Mouse (Mus musculus) lung, postnatal 0 days (tissue): ENCODE data around the gene Omd. TPM values are rescaled to one million over a fixed set of nuclear protein-coding genes. Genes with fewer than 3 reads are reported as not detected.

Experiments
- ATAC-seq: fragments of 200-750 bp; cut with Nextera tagmentation; 2 replicates; pipeline ENCODE4 v1.8.0; 2017; ENCODE audit warnings: moderate library complexity
- DNase-seq: peaks from one replicate; pipeline ENCODE4 v3.0.0-alpha.2; 2016; ENCODE audit warnings: low spot score
- H3K27ac ChIP-seq: fragments of 300-500 bp; sonication (generic); 2 replicates; pipeline ENCODE4 v1.5.1; 2014; ENCODE audit warnings: antibody characterized with exemption, mild to moderate bottlenecking, low read length, mixed read lengths
- H3K27me3 ChIP-seq: fragments of 300-500 bp; sonication (generic); replicated peaks from 2 replicates; pipeline ENCODE4 v1.6.1; 2014; ENCODE audit warnings: low read length, mixed read lengths; ENCODE audit not compliant: insufficient read depth
- H3K36me3 ChIP-seq: fragments of 300-500 bp; sonication (generic); 2 replicates; pipeline ENCODE4 v1.6.1; 2014; ENCODE audit warnings: low read length, mixed read lengths; ENCODE audit not compliant: insufficient read depth
- H3K4me1 ChIP-seq: fragments of 300-500 bp; sonication (generic); 2 replicates; pipeline ENCODE4 v1.6.1; 2014; ENCODE audit warnings: antibody characterized with exemption, low read depth, low read length, mixed read lengths; ENCODE audit not compliant: insufficient read depth
- H3K4me2 ChIP-seq: fragments of 300-500 bp; sonication (generic); replicated peaks from 2 replicates; pipeline ENCODE4 v1.6.1; 2014; ENCODE audit warnings: low read depth, mild to moderate bottlenecking, low read length, moderate library complexity, mixed read lengths
- H3K4me3 ChIP-seq: fragments of 300-500 bp; sonication (generic); 2 replicates; pipeline ENCODE4 v1.5.1; 2014; ENCODE audit warnings: low read depth, low read length
- H3K9ac ChIP-seq: fragments of 300-500 bp; sonication (generic); replicated peaks from 2 replicates; pipeline ENCODE4 v1.6.1; 2014; ENCODE audit warnings: low read depth, mild to moderate bottlenecking
- H3K9me3 ChIP-seq: fragments of 300-500 bp; sonication (generic); 2 replicates; pipeline ENCODE4 v1.6.1; 2016; ENCODE audit warnings: low read length, mixed read lengths
- CTCF ChIP-seq: IDR thresholded peaks from 2 replicates; pipeline ENCODE4 v1.5.1; 2016; ENCODE audit warnings: antibody characterized with exemption, mild to moderate bottlenecking
- EP300 ChIP-seq: IDR thresholded peaks from 2 replicates; pipeline ENCODE4 v1.6.1; 2016; ENCODE audit warnings: antibody characterized with exemption, mild to moderate bottlenecking, control low read depth
- WGBS: fragments of 180-500 bp; shearing (Covaris S2); extraction: QIAGEN DNeasy Blood & Tissue Kit; methylation state at CpG from one replicate; pipeline ENCODE4 v1.1.7; 2014; 5-methylcytosine and 5-hydroxymethylcytosine counted together
- polyA plus RNA-seq: library from polyadenylated mRNA; unstranded; fragments of >200 nt; fragmentation: Nextera tagmentation; extraction: Ambion mirVana; gene quantifications from 2 replicates; pipeline ENCODE4 v1.2.1, GENCODE M21; 2015

Omd gene
- polyA plus RNA-seq = 0.54 and 0.74 TPM in 2 replicates

DNA sequence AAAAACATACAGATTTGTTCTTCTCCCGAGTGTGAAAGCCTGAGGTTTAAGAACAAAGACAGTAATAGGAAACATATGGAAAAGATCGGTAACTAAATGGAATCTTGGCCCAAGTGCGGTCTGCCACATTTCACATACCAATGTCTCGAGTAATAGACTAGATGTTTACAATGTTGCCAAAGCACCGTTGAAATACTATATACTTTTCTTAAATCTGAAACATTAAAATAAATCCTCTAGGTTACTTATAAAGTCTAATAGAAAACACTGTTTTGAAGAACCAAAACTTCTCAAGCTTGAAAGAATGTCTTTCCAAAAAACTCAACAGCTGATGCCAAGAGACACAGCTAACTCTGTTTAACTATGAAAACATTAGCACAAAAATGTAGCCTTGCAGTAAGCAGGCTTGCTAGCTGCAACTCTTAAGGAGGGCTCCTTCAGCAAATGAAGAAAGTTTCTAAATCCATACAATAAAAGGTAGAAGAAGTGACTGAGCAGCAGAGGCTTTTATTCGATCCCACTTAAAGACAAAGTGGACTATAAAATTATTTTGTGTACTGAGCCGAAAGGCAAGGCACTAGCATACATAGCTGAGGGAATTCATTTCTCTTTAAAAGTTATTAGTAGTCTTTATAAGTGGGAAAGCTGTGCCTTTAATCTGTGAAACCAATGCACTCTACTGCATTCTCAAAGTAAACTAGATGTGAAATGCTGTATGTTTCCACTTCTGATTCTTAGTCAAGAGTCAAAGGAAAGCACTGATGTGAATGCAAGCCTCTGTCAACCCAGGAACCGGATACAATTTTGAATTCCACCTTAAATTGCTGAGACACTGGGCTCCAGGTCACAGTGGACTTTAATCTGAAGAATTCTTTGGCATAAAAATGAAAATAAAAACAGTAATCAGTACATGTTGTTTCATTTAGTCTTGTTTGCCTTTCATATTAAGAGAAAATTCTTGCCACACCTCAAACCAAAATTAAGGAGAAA is at the start of gene Omd:
TSS of gene Omd (plus strand) at position 922 of the 990 bp plus-strand sequence.
- Histone ChIP-seq H3K36me3 (no peaks in the 10 kb centered on the region), H3K27ac (0 out of 2 replicates have a peak within 1 kb of the TSS, but pooled peaks have one; percentile 34), H3K9ac (no peak within 1 kb of the TSS), H3K27me3 (no peaks in the 10 kb centered on the region), H3K4me1 (no peaks in the 10 kb centered on the region), H3K4me2 (no peak within 1 kb of the TSS; the same call in 1 of the 2 replicates), H3K4me3 (no peak within 1 kb of the TSS), H3K9me3 (no peaks in the 10 kb centered on the region)
- DNase-seq (peak; percentile 79), ATAC-seq (peak; percentile 44)
- 43% methylated on average over 8 of the region's 8 CpGs for WGBS
- TF ChIP-seq EP300 = peak; percentile 66
- TF ChIP-seq CTCF = no peak

DNA sequence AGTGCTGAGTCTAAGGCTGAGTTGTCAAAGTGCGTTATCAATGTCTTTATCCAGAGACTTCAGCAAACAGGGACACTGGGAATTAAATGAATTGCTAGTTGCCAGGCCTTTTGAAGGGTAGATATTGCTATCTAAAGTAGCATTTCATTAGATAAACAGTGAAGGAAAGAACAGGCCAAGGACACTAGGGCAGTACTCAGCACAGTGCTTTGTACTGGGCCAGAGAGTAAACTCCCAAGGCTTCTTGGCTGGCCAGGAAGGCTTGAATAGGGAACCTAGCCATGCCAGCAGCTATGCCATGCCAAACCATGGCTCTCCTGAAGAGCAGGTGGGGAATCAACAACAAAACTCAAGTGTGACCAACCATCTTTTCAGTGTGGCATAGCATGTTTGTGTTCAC is 45.3 kb upstream of the Omd start:
- no peak for DNase-seq
- ATAC-seq = no peak
- no peak overlapping the region for H3K4me2 ChIP-seq
- no peaks in the 10 kb centered on the region for H3K4me1 ChIP-seq
- H3K9me3 ChIP-seq = no peaks in the 10 kb centered on the region
- TF ChIP-seq CTCF (no peak), EP300 (no peak)
- H3K36me3 ChIP-seq = no peaks in the 10 kb centered on the region
- H3K27ac ChIP-seq = no peak overlapping the region
- 100% methylated on average over 1 of the region's 1 CpGs for WGBS
- no peaks in the 10 kb centered on the region for H3K27me3 ChIP-seq
- H3K9ac ChIP-seq = no peak overlapping the region
- H3K4me3 ChIP-seq = no peak overlapping the region

DNA sequence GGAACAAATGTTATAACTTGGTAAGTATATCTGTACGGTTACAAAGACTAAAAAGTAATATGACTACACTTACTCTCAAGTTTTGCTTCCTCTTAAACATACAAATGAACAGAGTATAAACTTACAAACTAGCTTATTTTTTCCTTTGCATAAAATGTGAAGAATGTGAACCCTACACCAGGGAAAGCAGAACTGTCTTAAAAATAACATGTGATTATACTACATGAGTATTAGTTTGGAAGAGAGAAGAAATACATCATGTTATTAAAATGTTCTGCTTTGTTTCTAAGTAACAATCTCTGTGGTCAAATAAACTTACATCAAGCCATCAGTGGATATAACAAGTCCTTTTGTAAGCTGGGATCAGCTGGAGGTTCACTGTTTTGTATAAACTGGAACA is 43.6 kb upstream of the Omd start:
- TF ChIP-seq CTCF (no peak), EP300 (no peak)
- no peak overlapping the region for H3K27ac ChIP-seq
- DNase-seq (peak; percentile 39), ATAC-seq (0 out of 2 replicates have a peak, but pooled peaks have one; percentile 33)
- H3K9me3 ChIP-seq = no peaks in the 10 kb centered on the region
- no peak overlapping the region for H3K4me3 ChIP-seq
- no peaks in the 10 kb centered on the region for H3K27me3 ChIP-seq
- no peaks in the 10 kb centered on the region for H3K36me3 ChIP-seq
- H3K4me2 ChIP-seq = no peak overlapping the region
- whole genome bisulfite sequencing = 82% methylated on average over 1 of the region's 1 CpGs
- no peaks in the 10 kb centered on the region for H3K4me1 ChIP-seq
- H3K9ac ChIP-seq = no peak overlapping the region

DNA sequence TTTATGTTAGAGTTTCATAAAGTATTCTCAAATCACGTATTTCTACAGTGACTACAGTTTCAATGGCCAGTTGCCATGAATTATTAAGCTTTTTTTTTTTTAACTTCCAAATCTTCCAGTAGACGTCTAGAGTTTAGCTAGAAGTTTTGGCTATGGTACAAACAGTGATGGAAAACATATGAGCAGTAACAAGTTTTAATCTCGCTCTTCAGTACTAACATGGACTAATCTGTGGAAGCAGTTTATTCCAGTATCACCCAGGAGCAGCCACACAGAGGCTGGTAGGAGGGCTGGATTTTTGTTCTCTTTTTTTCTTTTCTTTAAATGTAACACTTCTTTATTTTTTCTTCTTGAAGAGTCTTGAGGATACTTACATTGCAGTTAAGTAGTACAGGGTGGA is 38.0 kb upstream of the Omd start, which contains the start of gene Aspn:
TSS of gene Aspn (plus strand) at position 165 of the 400 bp plus-strand sequence.
- 52% methylated on average over 3 of the region's 3 CpGs for WGBS
- Histone ChIP-seq H3K27ac (no peak within 1 kb of the TSS), H3K36me3 (no peaks in the 10 kb centered on the region), H3K27me3 (no peaks in the 10 kb centered on the region), H3K9me3 (no peaks in the 10 kb centered on the region), H3K4me1 (no peaks in the 10 kb centered on the region), H3K9ac (no peak within 1 kb of the TSS), H3K4me3 (no peak within 1 kb of the TSS), H3K4me2 (no peak within 1 kb of the TSS)
- ATAC-seq = 0 out of 2 replicates have a peak, but pooled peaks have one; percentile 37
- TF ChIP-seq CTCF (no peak), EP300 (0 out of 2 replicates have a peak, but pooled peaks have one; percentile 13)
- peak; percentile 65 for DNase-seq

DNA sequence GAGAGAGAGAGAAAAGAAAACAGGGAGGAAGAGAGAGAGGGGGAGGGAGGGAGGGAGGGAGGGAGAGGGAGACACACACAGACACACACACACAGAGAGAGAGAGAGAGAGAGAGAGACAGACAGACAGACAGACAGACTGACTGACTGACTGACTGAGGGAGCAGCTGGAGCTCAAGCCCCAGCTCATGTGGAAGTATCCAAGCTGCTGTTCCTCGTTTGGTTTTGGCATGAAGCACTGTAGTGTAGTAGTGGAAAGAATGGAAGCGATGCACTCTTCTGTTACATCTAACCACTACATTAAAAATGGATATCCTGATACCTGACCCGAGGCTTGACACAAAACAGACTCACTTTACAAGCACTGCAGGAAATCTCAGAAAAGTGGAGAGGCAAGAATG is 36.6 kb upstream of the Omd start:
- H3K9ac ChIP-seq = no peak overlapping the region
- 41% methylated on average over 3 of the region's 3 CpGs for WGBS
- H3K4me1 ChIP-seq = no peaks in the 10 kb centered on the region
- ATAC-seq (no peak), DNase-seq (no peak)
- H3K36me3 ChIP-seq = no peaks in the 10 kb centered on the region
- no peaks in the 10 kb centered on the region for H3K27me3 ChIP-seq
- no peak overlapping the region for H3K4me2 ChIP-seq
- H3K9me3 ChIP-seq = no peaks in the 10 kb centered on the region
- H3K4me3 ChIP-seq = no peak overlapping the region
- no peak for TF ChIP-seq CTCF
- no peak for TF ChIP-seq EP300
- H3K27ac ChIP-seq = 0 out of 2 replicates have a peak overlapping the region, but pooled peaks have one; percentile 11

DNA sequence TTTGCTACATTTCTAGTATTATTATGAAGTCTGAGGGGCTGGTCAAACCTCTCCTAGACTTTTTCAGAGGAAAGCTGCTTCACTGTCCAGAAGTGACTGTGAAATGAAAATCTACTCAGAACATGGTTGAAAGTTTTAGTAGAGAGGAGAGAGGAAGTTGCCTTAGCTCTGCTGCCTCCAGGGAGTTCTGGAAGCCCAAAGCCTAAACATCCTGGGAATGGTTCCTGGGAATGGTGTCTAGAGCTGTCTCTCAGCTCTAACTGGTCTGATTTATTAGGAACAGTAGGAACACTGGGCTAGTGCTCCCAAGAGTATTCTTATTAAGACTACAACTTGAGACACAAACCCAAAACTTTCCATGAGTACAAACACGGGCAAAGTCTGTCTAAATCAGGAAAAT is 35.7 kb upstream of the Omd start:
- WGBS = 72% methylated on average over 1 of the region's 1 CpGs
- Histone ChIP-seq H3K36me3 (no peaks in the 10 kb centered on the region), H3K9ac (no peak overlapping the region), H3K4me3 (no peak overlapping the region), H3K9me3 (no peaks in the 10 kb centered on the region), H3K4me1 (no peaks in the 10 kb centered on the region), H3K27ac (no peak overlapping the region), H3K27me3 (no peaks in the 10 kb centered on the region), H3K4me2 (no peak overlapping the region)
- peak; percentile 47; the same call in 1 of the 2 replicates for ATAC-seq
- DNase-seq = peak; percentile 44
- no peak for TF ChIP-seq CTCF
- TF ChIP-seq EP300 = no peak
